Mouse (Mus musculus) ES-CJ7 (cell line): ENCODE results near the gene 9130213A22Rik.

ENCODE experiments used
- DNase-seq: peaks from one replicate; pipeline ENCODE4 v3.0.0; 2011; ENCODE audit warnings: low read depth, low spot score

Gene 9130213A22Rik

DNA sequence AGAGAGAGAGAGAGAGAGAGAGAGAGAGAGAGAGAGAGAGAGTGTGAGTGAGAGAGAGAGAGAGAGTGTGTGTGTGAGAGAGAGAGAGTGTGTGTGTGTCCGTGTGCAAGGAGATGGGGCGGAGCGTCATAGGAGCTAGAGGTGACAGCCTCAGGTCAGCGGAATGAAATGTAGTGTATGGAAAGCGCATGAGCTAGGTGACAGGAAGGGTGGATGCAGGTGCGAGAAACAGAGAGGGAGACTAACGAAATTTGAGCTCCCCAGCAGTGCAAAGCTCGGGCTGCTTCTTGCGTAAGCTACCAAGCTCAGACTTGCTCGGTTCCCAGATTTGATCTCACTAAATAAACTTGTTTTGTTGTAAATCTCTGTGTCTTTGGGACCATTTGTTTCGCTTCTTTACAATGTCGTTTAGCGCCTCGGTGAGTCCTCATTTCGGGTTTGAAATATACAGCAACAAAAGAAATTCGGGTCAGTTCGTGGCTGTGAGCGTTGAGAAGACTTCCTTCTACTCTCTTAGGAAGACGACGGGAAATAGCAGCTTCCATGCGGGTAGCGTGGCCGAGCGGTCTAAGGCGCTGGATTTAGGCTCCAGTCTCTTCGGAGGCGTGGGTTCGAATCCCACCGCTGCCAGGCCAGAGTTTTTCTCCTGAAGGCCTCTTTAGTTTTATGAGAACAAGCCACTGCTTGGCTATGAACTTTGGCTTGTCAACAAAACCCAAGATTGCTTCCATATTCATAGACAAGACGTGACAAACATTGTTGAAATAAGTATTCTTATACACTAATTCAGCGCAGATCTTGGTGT, 1.5 kb upstream of the 9130213A22Rik start:
- peak; percentile 95 for DNase-seq

DNA sequence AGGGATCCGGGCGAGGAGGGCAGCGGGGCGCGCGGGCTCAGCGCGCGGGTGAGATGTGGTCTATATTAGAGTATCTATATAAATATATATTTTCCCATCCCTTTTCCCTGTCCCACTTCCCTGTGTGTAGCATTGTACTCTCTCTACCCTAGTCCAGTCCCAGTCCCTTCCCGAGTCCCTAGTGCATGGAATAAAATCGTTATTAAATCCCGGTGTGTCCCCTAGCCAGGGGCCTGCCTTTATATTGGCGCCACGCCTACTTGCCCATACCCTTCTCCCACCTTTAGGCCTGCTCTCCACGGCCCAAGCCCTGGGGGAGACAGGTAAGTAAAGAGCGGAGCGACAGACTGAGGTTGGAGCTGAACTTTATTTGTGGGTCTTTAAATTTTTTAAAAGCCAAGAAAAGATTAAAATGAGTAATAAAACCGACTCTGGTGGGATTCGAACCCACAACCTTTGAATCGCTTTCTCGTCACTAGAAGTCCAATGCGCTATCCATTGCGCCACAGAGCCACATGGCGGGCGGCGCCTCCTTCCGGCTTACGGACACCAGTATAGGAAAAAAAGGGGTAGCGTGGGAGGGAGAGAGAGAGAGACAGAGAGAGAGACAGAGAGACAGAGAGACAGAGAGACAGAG, 785 bp upstream of the 9130213A22Rik start:
- peak; percentile 88 for DNase-seq

GRCm38 (mm10) chr11:69121741-69122335, 551 bp downstream of the 9130213A22Rik start:
- peak; percentile 81 for DNase-seq

- DNase-seq, result no peak
Measured at GRCm38 (mm10) chr11:69121001-69121740, 1.2 kb downstream of the 9130213A22Rik start.

- no peak for DNase-seq
Measured at GRCm38 (mm10) chr11:69120221-69121000, 2.0 kb downstream of the 9130213A22Rik start, which contains the start of gene Hes7. Gene Hes7 (plus strand): TSS chr11:69120404.

- no peak for DNase-seq
Measured at GRCm38 (mm10) chr11:69119446-69120155, 2.8 kb downstream of the 9130213A22Rik start.

DNA sequence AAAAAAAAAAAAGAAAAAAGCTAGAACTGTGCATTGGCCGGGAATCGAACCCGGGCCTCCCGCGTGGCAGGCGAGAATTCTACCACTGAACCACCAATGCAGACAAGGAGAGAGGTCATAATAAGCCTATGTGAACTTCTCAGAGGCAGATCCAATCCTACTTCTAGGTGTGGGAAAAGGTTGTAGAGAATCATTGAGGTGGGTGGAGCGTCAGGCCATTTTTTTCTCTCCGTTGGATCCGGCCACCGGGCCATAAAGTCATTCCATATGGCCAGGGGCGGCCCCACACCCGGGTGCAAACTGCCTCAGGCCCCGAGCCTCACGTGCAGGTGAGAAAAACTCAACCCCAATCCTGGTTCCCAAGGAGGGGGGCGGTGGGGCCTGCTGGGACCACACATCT, 3.6 kb downstream of the 9130213A22Rik start:
- DNase-seq, result peak; percentile 84

DNA sequence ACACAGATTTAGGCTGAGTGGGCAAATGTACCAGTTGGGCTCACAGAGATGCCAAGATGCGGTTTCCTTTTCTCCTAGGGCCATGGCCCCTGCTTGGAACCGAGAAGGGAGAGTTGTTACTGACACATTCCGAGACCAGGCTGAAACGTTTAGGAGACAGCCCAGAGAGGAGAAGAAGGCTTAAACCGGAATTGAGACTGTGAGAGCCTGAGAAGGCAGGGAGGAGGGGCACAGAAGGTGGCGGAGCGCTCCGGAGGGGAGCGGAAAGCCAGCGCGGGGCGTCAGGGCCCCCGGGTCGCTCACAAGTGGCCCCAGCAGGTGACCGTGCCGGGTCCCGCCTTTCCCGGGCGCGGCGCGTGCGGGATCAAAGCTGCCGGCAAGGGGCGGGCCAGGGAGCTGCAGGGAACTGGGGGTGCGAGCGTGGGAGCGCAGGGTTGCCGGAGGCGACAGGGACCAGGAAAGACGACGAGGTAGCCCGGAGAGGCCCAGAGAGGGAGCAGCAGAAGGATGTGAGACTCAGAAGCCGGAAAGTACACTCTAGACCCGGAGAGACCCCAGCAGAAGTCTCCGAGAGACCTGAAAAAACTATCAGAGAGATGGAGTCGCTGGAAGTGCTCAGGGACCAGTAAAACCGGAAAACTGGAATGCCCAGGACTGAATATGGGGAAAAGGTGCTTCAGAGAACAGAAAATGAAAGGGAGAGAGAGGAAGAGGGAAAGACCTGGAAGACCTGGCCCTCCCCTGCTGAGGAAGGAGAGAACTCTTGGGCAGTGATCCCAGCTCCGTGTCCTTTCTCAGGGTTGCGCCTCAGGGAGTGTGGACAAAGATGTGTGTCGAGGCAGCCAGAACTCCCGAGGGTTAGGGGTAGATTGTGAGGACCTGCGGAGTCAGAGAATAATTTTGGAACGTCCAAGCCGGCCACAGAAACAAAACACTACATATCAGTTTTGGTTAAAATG, 4.4 kb downstream of the 9130213A22Rik start:
- peak; percentile 64 for DNase-seq

DNA sequence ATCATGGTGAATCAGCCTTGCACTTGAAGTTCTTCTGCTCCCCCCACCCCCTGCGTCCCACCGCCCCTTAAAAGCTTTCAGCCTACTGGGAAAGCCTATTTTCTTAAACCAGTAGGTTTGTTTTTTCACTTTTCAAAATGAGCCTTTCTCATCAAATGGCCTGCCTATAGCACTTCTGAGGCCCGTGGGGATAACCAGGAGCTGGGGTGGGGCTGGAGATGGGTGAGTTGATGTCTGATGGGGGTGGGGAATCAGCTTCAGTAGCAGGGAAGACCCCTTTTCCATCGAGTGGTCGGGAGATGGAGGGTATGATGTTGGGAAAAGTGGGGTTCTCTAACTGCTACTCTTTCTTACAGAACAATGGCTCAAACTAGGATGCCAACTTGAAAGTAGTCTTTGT, 5.5 kb downstream of the 9130213A22Rik start:
- DNase-seq, result no peak

- DNase-seq, result no peak
Measured at GRCm38 (mm10) chr11:69114621-69115020, 7.8 kb downstream of the 9130213A22Rik start.

GRCm38 (mm10) chr11:69114018-69114417, 8.4 kb downstream of the 9130213A22Rik start:
- no peak for DNase-seq

GRCm38 (mm10) chr11:69111865-69112264, 10.5 kb downstream of the 9130213A22Rik start:
- DNase-seq, result no peak

DNA sequence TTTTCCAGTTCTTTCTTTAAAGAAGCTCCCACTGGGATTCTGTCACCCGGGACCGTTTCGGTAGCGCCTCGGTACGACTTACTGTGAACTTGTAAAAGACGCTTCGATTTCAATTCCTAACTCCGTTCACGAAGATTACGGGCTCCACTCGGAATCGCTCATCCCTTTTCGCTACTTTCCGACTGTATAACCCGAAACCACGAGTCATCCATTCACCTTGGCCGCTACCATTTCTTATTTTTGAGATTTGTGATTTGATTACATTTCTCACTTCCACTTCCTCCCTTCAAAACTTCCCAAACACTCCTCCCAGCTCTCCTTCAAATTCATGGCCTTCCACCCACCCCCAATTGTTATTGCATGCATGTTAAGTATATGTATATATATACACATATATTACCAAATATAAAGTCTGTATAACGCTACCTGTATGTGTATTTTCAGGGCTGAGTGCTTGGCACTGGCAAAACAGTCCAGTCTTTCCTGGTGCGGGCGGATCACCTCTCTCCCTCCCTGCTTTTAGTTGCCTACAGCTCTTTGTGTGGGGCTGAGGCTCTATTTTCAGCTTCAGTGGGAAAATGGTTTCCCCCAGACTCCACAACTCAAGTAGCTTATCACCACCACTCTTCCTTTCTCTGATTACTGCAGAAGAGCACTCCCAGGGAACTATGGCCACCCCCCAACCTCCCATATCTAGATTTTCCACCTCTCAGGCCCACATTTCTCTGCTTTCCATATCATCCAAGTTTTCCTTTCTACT, 11.2 kb downstream of the 9130213A22Rik start:
- no peak for DNase-seq

DNA sequence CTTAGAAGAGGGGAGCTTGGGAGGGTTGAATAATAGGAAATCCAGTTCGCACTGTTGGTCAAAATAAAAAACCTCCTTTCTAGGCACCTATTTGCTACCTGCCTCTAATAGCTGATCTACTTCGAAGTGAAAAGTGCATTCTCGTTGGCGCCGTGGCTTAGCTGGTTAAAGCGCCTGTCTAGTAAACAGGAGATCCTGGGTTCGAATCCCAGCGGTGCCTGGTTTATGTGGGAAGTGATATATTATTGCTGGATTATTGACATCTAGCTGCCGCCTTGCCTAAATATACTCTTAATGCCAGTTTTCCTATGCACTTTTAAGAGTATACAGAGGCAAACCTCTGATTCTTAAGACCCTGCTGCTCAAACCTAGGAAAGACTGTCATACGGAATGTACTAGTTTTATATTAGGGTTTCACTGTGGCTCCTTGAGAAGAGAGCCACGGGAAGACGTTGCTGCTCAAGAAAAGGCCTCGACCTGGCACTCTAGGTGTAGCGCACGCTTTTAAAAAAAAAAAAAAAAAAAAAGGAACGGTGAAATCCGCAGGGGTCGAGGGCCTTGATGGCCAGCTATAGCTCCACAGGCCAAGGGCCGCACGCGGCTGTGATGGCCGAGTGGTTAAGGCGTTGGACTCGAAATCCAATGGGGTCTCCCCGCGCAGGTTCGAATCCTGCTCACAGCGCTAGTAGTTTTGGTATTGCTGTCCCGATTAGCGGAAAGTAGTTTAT, 11.9 kb downstream of the 9130213A22Rik start:
- peak; percentile 95 for DNase-seq

DNA sequence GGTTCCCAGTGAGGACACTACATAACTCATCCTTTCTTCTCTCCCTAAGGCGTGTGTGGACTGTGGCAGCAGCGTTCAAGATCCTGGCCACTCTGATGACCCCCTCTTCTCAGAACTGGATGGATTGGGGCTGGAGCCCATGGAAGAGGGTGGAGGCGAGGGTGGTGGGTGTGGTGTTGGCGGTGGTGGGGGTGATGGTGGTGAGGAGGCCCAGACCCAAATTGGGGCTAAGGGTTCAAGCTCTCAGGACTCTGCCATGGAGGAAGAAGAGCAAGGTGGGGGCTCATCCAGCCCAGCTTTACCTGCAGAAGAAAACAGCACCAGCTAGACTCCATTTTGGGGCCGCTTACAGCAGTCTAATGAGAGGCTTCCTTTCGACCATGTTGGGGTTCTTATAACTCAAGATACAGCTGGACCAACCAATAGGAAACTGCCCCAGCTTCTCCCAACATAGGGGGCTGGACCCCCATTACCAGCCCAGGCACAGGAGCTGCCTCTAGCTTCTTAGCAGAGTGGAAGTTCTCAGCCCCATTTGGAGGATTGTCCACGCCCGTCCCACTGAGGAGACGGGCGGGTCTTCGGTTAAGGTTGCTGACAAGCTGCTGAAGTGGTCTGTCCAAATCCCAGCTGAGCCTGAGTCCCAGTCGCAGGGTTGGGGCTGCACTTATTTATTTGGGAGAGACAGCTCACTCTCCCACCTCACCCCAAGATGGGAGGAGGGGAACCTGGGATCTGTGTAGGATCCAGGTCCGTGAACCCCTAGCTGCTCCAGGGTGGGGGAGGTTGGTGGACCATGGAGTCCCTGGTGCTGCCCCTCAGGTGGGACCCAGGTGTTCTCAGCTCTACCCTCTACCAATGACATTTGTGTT, 13.1 kb downstream of the 9130213A22Rik start:
- DNase-seq, result no peak

- no peak for DNase-seq
Measured at GRCm38 (mm10) chr11:69108223-69108622, 14.2 kb downstream of the 9130213A22Rik start.

DNA sequence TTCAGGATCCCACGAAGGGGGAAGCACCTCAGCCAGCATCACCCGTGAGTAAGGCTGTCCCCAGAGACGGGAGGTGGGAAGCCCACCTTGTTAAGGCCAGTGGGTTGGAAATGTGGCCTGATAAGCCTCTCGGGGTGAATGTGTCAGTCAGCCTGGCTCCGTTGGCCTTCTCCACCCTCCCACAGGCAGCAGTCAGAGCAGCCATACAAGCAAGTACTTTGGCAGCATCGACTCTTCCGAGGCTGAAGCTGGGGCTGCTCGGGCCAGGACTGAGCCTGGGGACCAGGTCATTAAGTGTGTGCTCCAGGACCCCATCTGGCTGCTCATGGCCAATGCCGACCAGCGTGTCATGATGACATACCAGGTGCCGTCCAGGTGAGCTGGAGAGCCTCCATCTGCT, 14.7 kb downstream of the 9130213A22Rik start:
- no peak for DNase-seq
